Mouse (Mus musculus): Measurements from ENCODE around the gene Prr9. TPM values are rescaled to one million over a fixed set of nuclear protein-coding genes. Genes with fewer than 3 reads are reported as not detected.

The Prr9 gene
- total and polyA plus RNA-seq, 3 experiments, result not detected

- TF ChIP-seq POLR2AphosphoS2 (IDR thresholded peaks at IDR 0.05; ENCODE audit: low read depth, low read length), result no peak
- no peak for TF ChIP-seq ZKSCAN1 (IDR thresholded peaks at IDR 0.05; ENCODE audit: borderline replicate concordance, low read depth, low read length)
- no peak for TF ChIP-seq JUN (IDR thresholded peaks at IDR 0.05; ENCODE audit: insufficient read depth, low read depth, low read length)
- no peak for TF ChIP-seq MYC (IDR thresholded peaks at IDR 0.05; ENCODE audit: low read depth, low read length)
- no peak for TF ChIP-seq GABPA (IDR thresholded peaks at IDR 0.05; ENCODE audit: insufficient replicate concordance, low read depth, low read length)
- TF ChIP-seq USF1 (IDR thresholded peaks at IDR 0.05; ENCODE audit: low read depth, low read length), result no peak
- TF ChIP-seq MEF2A (IDR thresholded peaks at IDR 0.05; ENCODE audit: borderline replicate concordance, low read depth, low read length), result no peak
- no peak for TF ChIP-seq NRF1 (IDR thresholded peaks at IDR 0.05; ENCODE audit: low read depth, low read length)
- TF ChIP-seq SIN3A (IDR thresholded peaks at IDR 0.05; ENCODE audit: low read length), result no peak
- no peak for TF ChIP-seq E2F4 (IDR thresholded peaks at IDR 0.05; ENCODE audit: insufficient replicate concordance, low read depth, low read length)
- no peak for TF ChIP-seq ZC3H11A (IDR thresholded peaks at IDR 0.05; ENCODE audit: low read depth, low read length)
- TF ChIP-seq POLR2A (IDR thresholded peaks at IDR 0.05; ENCODE audit: low read depth, low read length), result no peak
- TF ChIP-seq MXI1 (IDR thresholded peaks at IDR 0.05; ENCODE audit: low read depth, low read length), result no peak
- no peak for TF ChIP-seq UBTF (IDR thresholded peaks at IDR 0.05; ENCODE audit: low read depth, low read length)
- TF ChIP-seq ETS1 (conservative IDR thresholded peaks at IDR 0.05; ENCODE audit: low read depth, low read length), result no peak
- TF ChIP-seq ZNF384 (IDR thresholded peaks at IDR 0.05; ENCODE audit: low read depth, low read length), result no peak
- H3K4me3 ChIP-seq (replicated peaks in 1 of 3; ENCODE audit: low read depth in 2 of 3, low read length in 2 of 3, poor library complexity in 1 of 3), result no peak within 1 kb of the TSS
- no peak within 1 kb of the TSS for H3K27ac ChIP-seq (ENCODE audit: insufficient read depth, low read depth)
- H3K4me2 ChIP-seq (ENCODE audit: insufficient read depth, low read depth, poor library complexity, severe bottlenecking), result no peak within 1 kb of the TSS
- dilution Hi-C loops (cut with MboI; ENCODE audit: extremely low pct_ligation_motif_present, extremely low pct_unique_long_range_greater_than_20kb, low sequenced_read_pairs) (no loop called here), in situ Hi-C loops (cut with MboI; ENCODE audit: low pct_ligation_motif_present, low pct_unique_long_range_greater_than_20kb, low sequenced_read_pairs) (no loop called here)
- DNase-seq (ENCODE audit: extremely low read depth), result no peak
- H3K9me3 ChIP-seq (replicated peaks; ENCODE audit: low read length), result peaks cover 37% of the 10 kb centered on the region
- no peaks in the 10 kb centered on the region for H3K4me1 ChIP-seq (ENCODE audit: control insufficient read depth in 1 of 2, insufficient read depth in 2 of 2)
- no peak within 1 kb of the TSS for H3K9ac ChIP-seq (ENCODE audit: insufficient read depth, low read depth)
- no peaks in the 10 kb centered on the region for H3K27me3 ChIP-seq (replicated peaks)
- no peaks in the 10 kb centered on the region for H3K36me3 ChIP-seq (replicated peaks in 1 of 2; ENCODE audit: control insufficient read depth in 1 of 2, insufficient read depth in 1 of 2, low read length in 1 of 2)
- H3K79me2 ChIP-seq (replicated peaks; ENCODE audit: control insufficient read depth, extremely low read depth, insufficient read depth, poor library complexity, severe bottlenecking), result no peaks in the 10 kb centered on the region
These were observed 18.9 kb upstream of the Prr9 start, which contains the start of gene Lelp1 for GRCm38 (mm10) chr3:92142644-92143043. TSS of gene Lelp1 (minus strand) at chr3:92142744.

- no peak for DNase-seq (ENCODE audit: extremely low read depth)
- TF ChIP-seq ZC3H11A (IDR thresholded peaks at IDR 0.05; ENCODE audit: low read depth, low read length) (no peak), SMC3 (IDR thresholded peaks at IDR 0.05; ENCODE audit: low read depth, low read length) (no peak), JUND (conservative IDR thresholded peaks at IDR 0.05; ENCODE audit: low read depth, low read length) (no peak), POLR2AphosphoS2 (IDR thresholded peaks at IDR 0.05; ENCODE audit: low read depth, low read length) (no peak), ZMIZ1 (IDR thresholded peaks at IDR 0.05; ENCODE audit: low read depth, low read length) (no peak), CHD1 (IDR thresholded peaks at IDR 0.05; ENCODE audit: low read depth, low read length) (no peak), RCOR1 (conservative IDR thresholded peaks at IDR 0.05; ENCODE audit: low read depth, low read length) (no peak), ETS1 (conservative IDR thresholded peaks at IDR 0.05; ENCODE audit: low read depth, low read length) (no peak), JUN (IDR thresholded peaks at IDR 0.05; ENCODE audit: insufficient read depth, low read depth, low read length) (no peak), EP300 (IDR thresholded peaks at IDR 0.05; ENCODE audit: low read length) (no peak), E2F4 (IDR thresholded peaks at IDR 0.05; ENCODE audit: insufficient replicate concordance, low read depth, low read length) (no peak), UBTF (IDR thresholded peaks at IDR 0.05; ENCODE audit: low read depth, low read length) (no peak), MXI1 (IDR thresholded peaks at IDR 0.05; ENCODE audit: low read depth, low read length) (no peak), TCF12 (IDR thresholded peaks at IDR 0.05; ENCODE audit: low read depth, low read length) (no peak), MAFK (IDR thresholded peaks at IDR 0.05; ENCODE audit: insufficient replicate concordance, low read length) (no peak)
- dilution Hi-C loops (cut with MboI; ENCODE audit: extremely low pct_ligation_motif_present, extremely low pct_unique_long_range_greater_than_20kb, low sequenced_read_pairs), result no loop called here
These were observed 2.8 kb downstream of the Prr9 start for GRCm38 (mm10) chr3:92120902-92121301.

More at GRCm38 (mm10) chr3:92120902-92121301, 2.8 kb downstream of the Prr9 start:
- H3K4me2 ChIP-seq (ENCODE audit: insufficient read depth, low read depth, poor library complexity, severe bottlenecking), result no peak overlapping the region
- in situ Hi-C loops (cut with MboI; ENCODE audit: low pct_ligation_motif_present, low pct_unique_long_range_greater_than_20kb, low sequenced_read_pairs), result no loop called here
- no peaks in the 10 kb centered on the region for H3K27me3 ChIP-seq (replicated peaks)
- H3K9me3 ChIP-seq (replicated peaks; ENCODE audit: low read length), result peaks cover 47% of the 10 kb centered on the region
- H3K9ac ChIP-seq (ENCODE audit: insufficient read depth, low read depth), result no peak overlapping the region
- no peaks in the 10 kb centered on the region for H3K36me3 ChIP-seq (replicated peaks in 1 of 2; ENCODE audit: control insufficient read depth in 1 of 2, insufficient read depth in 1 of 2, low read length in 1 of 2)
- no peaks in the 10 kb centered on the region for H3K79me2 ChIP-seq (replicated peaks; ENCODE audit: control insufficient read depth, extremely low read depth, insufficient read depth, poor library complexity, severe bottlenecking)
- H3K4me3 ChIP-seq (replicated peaks in 1 of 3; ENCODE audit: low read depth in 2 of 3, low read length in 2 of 3, poor library complexity in 1 of 3), result no peak overlapping the region
- H3K4me1 ChIP-seq (ENCODE audit: control insufficient read depth in 1 of 2, insufficient read depth in 2 of 2), result no peaks in the 10 kb centered on the region
- H3K27ac ChIP-seq (ENCODE audit: insufficient read depth, low read depth), result no peak overlapping the region
